ENCODE assay signal across 15 mouse cellular contexts in the genomic region with DNA sequence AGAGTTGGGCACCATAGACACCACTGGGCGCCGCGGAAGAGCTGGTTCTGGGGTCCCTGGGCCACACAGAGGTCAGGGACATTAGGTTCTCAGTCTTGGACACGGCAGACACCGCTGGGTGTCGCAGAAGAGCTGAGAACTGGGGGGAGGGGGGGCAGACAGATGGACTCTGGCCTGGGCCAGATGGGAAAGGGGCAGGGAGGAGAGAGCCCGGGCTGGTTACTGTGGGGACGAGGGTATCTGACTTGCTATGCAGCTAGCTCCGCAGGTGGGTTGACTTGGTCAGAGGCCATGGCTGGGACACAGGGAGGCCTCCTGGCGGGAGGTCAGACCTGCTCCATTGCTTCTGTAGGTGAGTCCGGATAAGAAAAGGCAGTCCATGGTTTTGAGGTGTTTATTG.
DNase-seq lines count a peak whose midpoint lies in the region; ATAC-seq and TF ChIP-seq lines count a peak whose summit lies in the region.
"Had no signal": no experiment of that assay in that cellular context is flagged by ENCODE, and none has a peak within 500 bp of the region (broad histone marks: within the 10 kb centered on the region; RNA-seq: fewer than 3 reads in every experiment).

No protein-coding gene starts in this region.

- no peak overlapping the region for H3K4me2 ChIP-seq in midbrain, embryonic 12.5 days (replicated peaks)
- no peak overlapping the region for H3K4me2 ChIP-seq in midbrain, embryonic 15.5 days
- no peak overlapping the region for H3K4me2 ChIP-seq in stomach, embryonic 16.5 days (ENCODE audit: low read depth, low read length)
- H3K4me2 ChIP-seq: midbrain, embryonic 13.5 days; neural tube, embryonic 13.5 days had no signal

- no peaks in the 10 kb centered on the region for H3K4me1 ChIP-seq in midbrain, embryonic 12.5 days
- no peaks in the 10 kb centered on the region for H3K4me1 ChIP-seq in midbrain, embryonic 15.5 days
- no peaks in the 10 kb centered on the region for H3K4me1 ChIP-seq in stomach, embryonic 16.5 days (ENCODE audit: control insufficient read depth, insufficient read depth, low read length)
- H3K4me1 ChIP-seq: midbrain, embryonic 13.5 days; neural tube, embryonic 13.5 days had no signal

- intact Hi-C loops in gastrocnemius, adult 2 months (cut with DNase I) = no loop called here

- H3K27ac ChIP-seq in midbrain, embryonic 12.5 days (replicated peaks) = no peak overlapping the region
- H3K27ac ChIP-seq in midbrain, embryonic 15.5 days = no peak overlapping the region
- no peak overlapping the region for H3K27ac ChIP-seq in stomach, embryonic 16.5 days (ENCODE audit: low read length)
- no peak overlapping the region for H3K27ac ChIP-seq in gastrocnemius, adult 2 months
- H3K27ac ChIP-seq: midbrain, embryonic 13.5 days; neural tube, embryonic 13.5 days had no signal

- no peak overlapping the region for H3K4me3 ChIP-seq in midbrain, embryonic 12.5 days
- no peak overlapping the region for H3K4me3 ChIP-seq in midbrain, embryonic 15.5 days
- no peak overlapping the region for H3K4me3 ChIP-seq in stomach, embryonic 16.5 days (replicated peaks; ENCODE audit: low read length)
- H3K4me3 ChIP-seq in gastrocnemius, adult 2 months = no peak overlapping the region
- H3K4me3 ChIP-seq: midbrain, embryonic 13.5 days; neural tube, embryonic 13.5 days had no signal

- no peak overlapping the region for H3K9ac ChIP-seq in midbrain, embryonic 12.5 days (replicated peaks)
- H3K9ac ChIP-seq in midbrain, embryonic 15.5 days = no peak overlapping the region
- no peak overlapping the region for H3K9ac ChIP-seq in stomach, embryonic 16.5 days (ENCODE audit: low read length)
- H3K9ac ChIP-seq: midbrain, embryonic 13.5 days; neural tube, embryonic 13.5 days had no signal

- H3K36me3 ChIP-seq in midbrain, embryonic 12.5 days = no peaks in the 10 kb centered on the region
- H3K36me3 ChIP-seq in midbrain, embryonic 15.5 days (replicated peaks) = no peaks in the 10 kb centered on the region
- no peaks in the 10 kb centered on the region for H3K36me3 ChIP-seq in stomach, embryonic 16.5 days (ENCODE audit: control insufficient read depth, insufficient read depth, low read length)
- H3K36me3 ChIP-seq: midbrain, embryonic 13.5 days; neural tube, embryonic 13.5 days had no signal

- 55% methylated on average over 11 of the region's 11 CpGs for WGBS in midbrain, embryonic 12.5 days
- 47% methylated on average over 11 of the region's 11 CpGs for WGBS in midbrain, embryonic 15.5 days
- WGBS in stomach, embryonic 16.5 days = 59% methylated on average over 11 of the region's 11 CpGs

- TF ChIP-seq CTCF in gastrocnemius, adult 2 months (IDR thresholded peaks at IDR 0.05) = no peak

- peak; percentile 7 for DNase-seq in embryo, embryonic 11 days
- DNase-seq in embryo, embryonic 9.5 days (ENCODE audit: extremely low spot score) = no peak
- DNase-seq in kidney, postnatal 10 days = peak; percentile 14
- no peak for DNase-seq in lung, postnatal 10 days
- no peak for DNase-seq in gastrocnemius, adult 2 months
- DNase-seq: cerebellum, adult 11-12 months; retina, postnatal 1 day; thymus, postnatal 36 days had no signal

- H3K27me3 ChIP-seq in midbrain, embryonic 12.5 days = no peaks in the 10 kb centered on the region
- no peaks in the 10 kb centered on the region for H3K27me3 ChIP-seq in midbrain, embryonic 15.5 days (replicated peaks)
- H3K27me3 ChIP-seq in stomach, embryonic 16.5 days (ENCODE audit: control insufficient read depth, insufficient read depth, low read length) = no peaks in the 10 kb centered on the region
- H3K27me3 ChIP-seq: midbrain, embryonic 13.5 days; neural tube, embryonic 13.5 days had no signal

- H3K9me3 ChIP-seq in midbrain, embryonic 12.5 days = no peaks in the 10 kb centered on the region
- no peaks in the 10 kb centered on the region for H3K9me3 ChIP-seq in midbrain, embryonic 15.5 days
- no peaks in the 10 kb centered on the region for H3K9me3 ChIP-seq in stomach, embryonic 16.5 days (replicated peaks; ENCODE audit: control insufficient read depth, low read length)
- H3K9me3 ChIP-seq: midbrain, embryonic 13.5 days had no signal

- ATAC-seq in midbrain, embryonic 12.5 days (ENCODE audit: low FRiP score, low read depth) = 0 out of 2 replicates have a peak, but pooled peaks have one; percentile 34
- ATAC-seq in midbrain, embryonic 15.5 days (replicated peaks) = no peak
- peak; percentile 53; the same call in 1 of the 2 replicates for ATAC-seq in stomach, embryonic 16.5 days (ENCODE audit: insufficient read depth, low FRiP score)
- ATAC-seq: forebrain, embryonic 16.5 days; inflammation-experienced regulatory T-cells, adult 6 months; midbrain, embryonic 13.5 days had no signal

Comparison
In these comparisons a context has a peak if more than half of its experiments do, and no peak if none do; other contexts are left out.
1. DNase-seq: peak in embryo, embryonic 11 days (single experiment) and kidney, postnatal 10 days (single experiment); none in embryo, embryonic 9.5 days (single experiment), lung, postnatal 10 days (single experiment) and gastrocnemius, adult 2 months (single experiment).